Mouse (Mus musculus): ENCODE measurements around the gene Klhl42.

Gene Klhl42

DNA sequence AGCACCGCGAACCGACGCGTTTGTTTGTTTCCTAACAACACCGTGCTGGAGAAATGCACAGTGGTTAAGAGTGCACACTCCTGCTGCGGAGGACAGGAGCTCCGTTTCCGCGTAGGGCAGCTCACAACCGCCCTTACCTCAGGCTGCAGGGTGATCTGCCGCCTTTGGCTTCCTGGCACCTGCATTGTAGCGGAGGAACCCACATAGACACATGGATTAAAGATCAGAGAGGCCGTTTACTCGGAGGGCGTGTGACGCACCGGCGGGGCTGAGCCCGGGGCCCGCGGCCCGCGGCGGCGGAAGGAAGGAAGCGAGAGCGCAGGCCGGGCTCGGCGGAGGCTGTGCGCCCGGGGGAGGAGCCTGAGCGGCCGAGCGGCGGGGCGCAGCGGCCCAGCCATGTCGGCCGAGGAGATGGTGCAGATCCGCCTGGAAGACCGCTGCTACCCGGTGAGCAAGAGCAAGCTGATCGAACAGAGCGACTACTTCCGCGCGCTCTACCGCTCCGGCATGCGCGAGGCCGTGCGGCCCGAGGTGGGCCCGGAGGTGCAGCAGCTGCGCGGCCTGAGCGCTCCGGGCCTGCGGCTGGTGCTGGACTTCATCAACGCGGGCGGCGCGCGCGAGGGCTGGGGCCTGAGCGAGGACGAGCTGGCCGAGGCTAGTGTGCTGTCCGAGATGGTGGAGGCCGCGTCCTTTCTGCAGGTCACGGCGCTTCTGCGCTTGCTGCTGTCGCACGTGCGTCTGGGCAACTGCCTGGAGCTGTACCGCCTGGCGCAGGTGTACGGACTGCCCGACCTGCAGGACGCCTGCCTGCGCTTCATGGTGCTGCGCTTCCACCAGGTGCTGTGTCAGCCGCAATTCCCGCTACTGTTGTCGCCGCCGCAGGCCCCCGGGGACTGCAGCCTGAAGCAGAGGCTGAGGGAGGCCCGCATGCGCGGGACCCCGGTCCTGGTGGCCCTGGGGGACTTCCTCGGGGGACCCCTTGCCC is at the start of gene Klhl42:
TSS of gene Klhl42 (plus strand) at position 244 of the 985 bp plus-strand sequence.
- in situ Hi-C loops (cut with MboI, MseI), result no loop called here

DNA sequence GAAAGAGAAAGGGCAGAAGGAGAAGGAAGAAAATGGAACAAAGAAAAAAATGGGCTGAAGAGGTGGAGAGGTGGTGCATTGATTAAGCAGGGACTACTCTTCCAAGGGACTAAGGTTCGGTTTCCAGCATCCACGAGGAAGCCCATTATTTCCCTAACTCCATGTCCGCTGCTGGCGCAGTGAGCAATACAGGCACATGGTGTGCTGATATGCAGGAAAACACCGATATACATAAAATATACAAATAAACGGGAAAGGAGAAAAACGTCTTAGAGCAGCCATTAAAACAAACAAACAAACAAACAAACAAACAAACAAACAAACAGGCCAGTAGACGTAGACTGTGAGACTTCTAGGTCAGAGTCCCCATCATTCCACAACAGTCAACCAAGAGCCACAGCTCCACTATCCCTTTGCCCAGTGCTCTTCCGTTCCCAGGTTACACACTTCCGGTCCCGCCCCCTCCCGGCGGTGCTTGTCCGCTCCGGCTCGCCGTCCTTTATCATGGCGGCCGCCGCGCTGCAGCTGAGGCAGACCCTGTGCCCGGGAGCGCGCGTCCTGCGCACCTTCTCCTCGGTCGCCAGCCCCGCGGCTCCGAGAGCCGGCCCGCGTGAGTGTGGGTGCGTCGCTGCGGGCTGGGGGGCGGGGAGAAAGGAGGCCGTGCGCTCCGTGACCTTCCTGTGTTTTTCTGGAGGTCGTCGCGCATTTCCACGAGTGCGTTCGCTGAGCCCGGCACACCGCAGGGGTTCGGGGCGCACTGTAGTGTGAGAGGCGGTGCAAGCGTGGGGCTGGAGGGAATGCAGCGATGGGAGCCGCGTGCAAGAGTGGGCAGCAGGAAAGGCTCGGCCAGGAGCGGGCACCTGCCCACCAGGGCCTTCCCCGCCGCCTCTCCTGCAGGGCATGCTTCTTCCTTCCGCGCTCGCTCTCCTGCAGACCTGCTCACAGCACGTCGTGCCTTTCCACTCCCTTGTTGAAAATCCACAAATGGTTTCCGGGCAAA is 48.6 kb upstream of the Klhl42 start, which contains the start of gene Mrps35:
TSS of gene Mrps35 (plus strand) at position 474 of the 1,000 bp plus-strand sequence.
- in situ Hi-C loops (cut with MboI, MseI), result loop anchor here in 1 of 2 experiments (5.0 kb wide), 1 partner anchor 75 kb away; no protein-coding TSS in a partner anchor

DNA sequence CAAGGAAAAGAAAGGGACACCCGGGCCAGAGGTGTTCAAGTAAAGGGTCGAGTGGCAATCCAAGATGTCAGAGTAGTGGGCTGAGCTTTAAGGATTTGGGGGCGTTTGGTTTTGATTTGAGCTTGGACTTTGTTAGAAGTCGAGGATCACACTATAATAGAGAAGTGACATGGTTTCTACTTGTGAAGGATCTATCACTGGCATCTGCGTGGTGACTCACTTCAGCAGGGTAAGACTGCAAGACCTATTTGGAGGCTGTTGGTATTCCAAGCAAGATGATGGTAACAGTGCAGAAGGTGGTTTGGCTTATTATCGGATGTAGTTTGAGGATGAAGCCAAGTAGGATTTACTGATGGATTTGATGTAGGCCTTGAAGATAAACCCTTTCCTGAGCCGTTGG is 47.5 kb upstream of the Klhl42 start:
- in situ Hi-C loops (cut with MboI, MseI), result loop anchor here in 1 of 2 experiments (5.0 kb wide), 1 partner anchor 74 kb away; no protein-coding TSS in a partner anchor

DNA sequence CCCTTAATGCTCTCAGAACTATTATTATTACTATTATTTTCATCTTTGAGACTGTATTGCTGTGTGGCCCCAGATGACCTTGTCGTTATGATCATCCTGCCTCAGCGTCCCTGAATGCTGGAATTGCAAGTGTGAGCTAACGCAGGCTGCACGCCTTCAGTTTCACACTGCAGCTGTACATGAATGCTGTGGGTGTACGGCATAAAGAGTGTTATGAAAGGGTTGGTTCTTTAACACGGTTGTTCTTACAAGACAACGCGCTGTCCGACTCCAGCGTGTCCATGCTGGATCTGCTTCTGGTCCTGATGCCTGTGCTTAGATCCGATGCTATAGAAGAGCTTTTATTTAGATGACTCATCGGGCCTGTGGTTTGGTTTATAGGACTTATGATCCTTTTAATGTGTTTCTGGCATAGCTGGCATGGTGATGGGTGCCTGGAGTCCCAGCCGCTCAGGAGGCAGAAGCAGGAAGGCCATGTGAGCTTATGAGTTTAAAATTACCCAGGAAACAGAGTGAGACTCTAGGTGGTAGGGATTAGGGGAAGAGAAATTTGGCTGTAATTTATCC is 41.9 kb upstream of the Klhl42 start:
- in situ Hi-C loops (cut with MboI, MseI), result no loop called here

DNA sequence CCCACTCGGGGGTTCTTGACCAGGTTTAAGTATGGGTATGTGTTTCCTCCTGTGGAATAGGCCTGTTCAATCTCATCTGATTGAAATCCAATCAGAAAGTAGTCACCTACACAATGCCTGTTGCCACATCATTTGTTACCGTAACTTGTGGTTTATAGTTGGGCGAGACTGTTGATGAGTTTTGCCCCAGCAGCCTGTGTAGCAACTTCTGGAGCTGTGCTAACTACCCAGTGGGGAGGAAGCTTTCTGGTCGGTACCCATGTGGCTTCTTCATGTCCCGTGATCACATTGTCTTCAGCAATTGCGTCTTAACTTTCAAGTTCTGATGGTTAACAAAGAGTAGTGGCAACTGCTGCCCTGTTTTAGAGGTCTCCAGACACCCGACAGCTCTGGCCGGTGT is 39.5 kb upstream of the Klhl42 start:
- in situ Hi-C loops (cut with MboI, MseI), result loop anchor here in 1 of 2 experiments (25.0 kb wide), 1 partner anchor 1289 kb away; no protein-coding TSS in a partner anchor

DNA sequence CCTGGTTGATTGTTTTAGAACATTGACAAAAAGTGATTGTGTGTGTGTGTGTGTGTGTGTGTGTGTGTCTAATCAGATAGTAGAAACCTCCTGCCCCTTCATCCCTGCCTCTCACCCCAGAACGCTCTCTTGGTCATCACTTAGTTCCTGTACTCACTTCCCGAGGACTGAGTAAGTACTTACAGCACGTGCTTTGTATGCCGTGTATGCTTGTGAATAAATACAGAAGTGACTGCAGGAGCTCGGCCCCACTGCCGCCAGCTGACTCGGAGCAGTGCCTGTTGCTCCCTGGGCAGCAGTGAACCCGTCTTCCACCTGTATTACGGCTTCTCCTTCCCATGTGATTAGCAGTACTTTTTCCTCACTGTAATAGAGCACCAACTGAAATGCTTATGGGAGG is 38.7 kb upstream of the Klhl42 start:
- in situ Hi-C loops (cut with MboI, MseI), result loop anchor here in 1 of 2 experiments (25.0 kb wide), 1 partner anchor 1290 kb away; no protein-coding TSS in a partner anchor

DNA sequence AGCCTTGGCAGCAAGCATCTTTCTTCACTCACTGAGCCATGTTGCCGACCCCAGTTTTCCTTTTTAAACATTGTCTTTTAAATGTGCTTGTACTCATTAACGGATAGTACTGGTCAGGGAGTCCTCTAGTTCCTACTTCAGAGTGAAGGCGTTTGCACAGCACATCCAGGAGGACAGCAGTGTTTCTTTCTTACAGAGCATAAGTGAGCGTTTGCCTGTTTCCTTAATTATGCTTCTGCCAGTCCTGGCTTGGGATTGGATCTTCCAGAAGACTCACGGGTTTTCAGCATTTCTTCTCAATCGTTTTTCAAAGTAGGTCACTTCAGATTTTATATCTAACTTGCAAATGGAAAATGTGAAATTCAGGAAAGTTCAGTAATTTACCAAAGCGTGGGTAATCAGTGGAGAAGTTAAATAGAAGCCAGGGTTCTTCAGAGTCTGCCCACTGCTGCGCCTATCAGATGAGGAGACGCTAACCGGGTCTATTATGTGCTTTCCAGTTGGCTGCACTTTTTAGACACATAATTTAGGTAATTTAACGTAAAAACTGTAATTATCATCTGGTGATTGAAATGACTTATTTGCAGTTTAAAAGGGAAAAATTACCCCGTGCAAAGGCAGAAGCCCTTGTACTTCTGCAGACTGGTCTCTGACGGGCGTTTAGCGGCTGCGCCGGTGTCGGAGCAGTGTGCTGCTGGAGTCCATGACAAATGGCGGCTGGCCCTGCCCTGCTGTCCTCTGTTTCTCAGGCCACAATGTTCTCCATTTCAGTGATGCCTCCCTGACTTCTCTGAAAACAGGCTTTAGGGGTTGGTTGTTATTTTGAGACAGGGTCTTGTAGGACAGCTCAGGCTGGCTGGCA is 37.2 kb upstream of the Klhl42 start:
- in situ Hi-C loops (cut with MboI, MseI), result loop anchor here in 1 of 2 experiments (25.0 kb wide), 1 partner anchor 1292 kb away; no protein-coding TSS in a partner anchor

DNA sequence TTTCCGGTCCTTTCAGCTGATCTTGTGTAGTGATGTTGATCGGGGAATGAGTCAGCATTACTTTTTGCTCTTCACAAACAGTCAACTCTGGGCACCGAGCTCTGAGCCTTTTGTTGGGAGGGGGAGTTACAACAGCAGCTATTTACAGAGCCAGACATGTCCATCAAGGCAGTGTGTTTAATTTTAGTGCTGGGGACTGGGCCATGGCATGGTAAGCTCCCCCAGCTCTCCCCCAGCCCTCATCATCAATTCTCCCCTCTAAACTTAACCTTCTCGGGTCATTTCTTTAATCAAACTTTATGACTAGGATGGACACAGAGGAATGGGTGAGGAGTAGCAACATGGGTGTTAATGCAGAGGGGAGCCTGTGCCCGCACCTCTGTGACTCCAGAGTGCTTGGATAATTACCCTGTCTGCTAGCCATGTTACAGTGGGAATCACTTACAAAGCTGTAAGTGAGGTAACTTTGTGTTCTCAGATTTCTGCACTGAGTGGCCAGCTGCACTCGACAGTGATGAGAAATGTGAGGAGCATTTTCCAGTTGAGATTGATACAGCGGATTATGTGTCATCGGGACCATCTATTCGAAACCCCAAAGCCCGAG is 35.7 kb upstream of the Klhl42 start:
- in situ Hi-C loops (cut with MboI, MseI), result loop anchor here in 1 of 2 experiments (25.0 kb wide), 1 partner anchor 1293 kb away; no protein-coding TSS in a partner anchor

DNA sequence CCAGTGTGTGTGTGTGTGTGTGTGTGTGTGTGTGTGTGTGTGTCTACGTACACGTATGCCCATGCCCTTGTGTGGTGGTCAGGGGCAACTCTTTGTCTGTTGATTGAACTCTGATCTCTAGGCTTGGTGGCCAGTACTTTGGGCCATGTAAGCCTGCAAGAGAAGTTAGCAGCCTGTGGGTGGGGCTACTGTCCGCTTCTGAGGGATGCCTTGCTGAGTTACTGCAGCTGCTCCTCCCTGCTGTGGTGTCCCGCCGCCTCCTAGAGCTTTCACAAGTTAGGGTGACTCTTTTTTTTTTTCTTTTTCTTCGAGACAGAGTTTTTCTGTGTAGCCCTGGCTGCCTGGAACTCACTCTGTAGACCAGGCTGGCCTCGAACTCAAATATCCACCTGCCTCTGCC is 31.9 kb upstream of the Klhl42 start:
- in situ Hi-C loops (cut with MboI, MseI), result loop anchor here in 1 of 2 experiments (25.0 kb wide), 1 partner anchor 1297 kb away; no protein-coding TSS in a partner anchor

DNA sequence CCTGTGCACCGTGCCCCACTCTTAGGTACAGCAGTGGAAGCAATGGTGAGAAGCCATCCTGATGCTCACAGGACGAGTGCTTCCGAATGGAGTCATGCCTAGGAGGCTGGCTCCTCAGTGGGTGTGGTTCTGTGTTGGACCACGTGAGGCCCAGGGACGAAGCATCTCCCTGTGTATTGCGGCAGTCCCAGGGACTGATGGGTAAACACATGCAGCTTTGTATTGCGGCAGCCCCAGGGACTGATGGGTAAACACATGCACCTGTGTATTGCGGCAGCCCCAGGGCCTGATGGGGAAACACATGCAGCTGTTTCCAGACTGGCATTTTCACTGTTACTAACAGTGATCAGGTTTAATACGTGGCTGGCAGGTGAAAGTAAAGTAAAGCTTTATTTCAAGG is 29.5 kb upstream of the Klhl42 start:
- in situ Hi-C loops (cut with MboI, MseI), result loop anchor here in 1 of 2 experiments (10.0 to 25.0 kb wide), 2 partner anchors 863 to 1299 kb away; no protein-coding TSS in a partner anchor

DNA sequence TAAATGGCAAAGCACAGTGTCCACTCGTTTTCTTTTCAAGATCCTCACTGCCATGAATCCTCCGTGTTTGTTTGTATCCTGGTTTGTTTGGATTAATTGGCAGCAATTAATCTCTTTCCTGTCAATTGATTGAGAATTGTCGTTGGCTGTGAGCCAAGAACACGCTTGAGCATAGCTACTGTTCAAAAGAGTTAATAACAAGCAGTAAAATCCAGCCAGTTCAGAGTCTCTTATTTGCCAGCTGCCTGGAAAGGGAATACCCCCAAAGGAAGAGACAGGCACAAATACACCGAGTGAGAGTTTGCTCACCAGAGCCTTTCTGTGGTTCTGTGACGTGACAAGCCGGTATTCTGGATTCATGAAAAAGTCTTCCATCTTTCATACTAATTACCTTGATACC is 29.1 kb upstream of the Klhl42 start:
- in situ Hi-C loops (cut with MboI, MseI), result loop anchor here in 1 of 2 experiments (10.0 to 25.0 kb wide), 2 partner anchors 863 to 1300 kb away; no protein-coding TSS in a partner anchor

DNA sequence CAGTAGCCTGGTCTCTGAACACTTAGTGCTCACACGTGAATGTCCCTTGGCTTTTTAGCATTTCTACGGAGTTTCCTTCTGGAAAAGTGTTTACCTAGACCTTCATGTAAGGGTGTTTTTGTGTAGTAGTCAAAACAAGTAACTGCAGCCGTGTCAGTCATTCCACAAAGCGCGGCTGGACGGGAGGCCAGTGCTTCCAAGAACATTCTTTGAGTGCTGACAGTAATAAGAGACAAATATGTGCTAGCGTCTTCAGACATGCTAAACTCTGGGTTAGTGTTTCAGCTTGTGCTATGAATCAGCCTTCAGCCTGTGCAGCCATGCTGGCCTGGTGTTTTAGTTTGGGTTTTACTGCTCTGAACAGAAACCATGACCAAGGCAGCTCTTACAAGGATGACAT is 28.5 kb upstream of the Klhl42 start:
- in situ Hi-C loops (cut with MboI, MseI), result loop anchor here in 1 of 2 experiments (10.0 to 25.0 kb wide), 2 partner anchors 862 to 1300 kb away; no protein-coding TSS in a partner anchor

DNA sequence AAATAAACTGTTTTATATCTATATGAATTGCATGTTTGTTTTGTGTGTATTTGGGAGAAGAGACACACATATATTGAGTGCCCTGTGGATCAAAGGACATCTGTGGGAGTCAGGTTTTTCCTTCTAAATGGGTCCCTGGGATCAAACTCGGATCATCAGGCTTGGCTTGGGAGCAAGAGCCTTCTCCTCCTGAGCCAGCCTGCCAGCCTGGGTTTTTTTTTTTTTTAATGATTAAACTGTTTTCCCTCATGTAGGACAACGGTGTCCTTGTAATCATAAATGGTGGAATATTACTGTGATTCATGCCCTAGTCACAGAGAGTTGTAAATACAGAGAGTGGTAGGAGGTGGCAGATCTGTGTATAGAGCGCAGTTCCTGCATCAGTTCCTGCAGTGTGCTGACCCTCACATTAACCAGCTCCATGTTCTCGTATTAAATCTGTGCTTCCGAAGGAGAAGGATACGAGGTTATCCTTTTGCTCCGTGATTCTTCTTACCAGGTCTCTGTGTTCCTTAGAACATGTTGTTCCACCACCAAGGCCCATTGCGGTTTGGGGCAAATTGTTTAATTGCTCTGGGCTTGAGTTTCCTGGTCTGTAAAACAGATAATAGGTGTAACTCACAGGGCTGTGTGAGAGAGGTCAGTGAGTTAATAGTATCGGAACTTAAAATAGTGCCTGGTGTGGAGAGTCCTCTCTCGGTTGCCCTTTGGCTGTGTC is 26.8 kb upstream of the Klhl42 start:
- in situ Hi-C loops (cut with MboI, MseI), result loop anchor here in 1 of 2 experiments (10.0 to 25.0 kb wide), 2 partner anchors 860 to 1302 kb away; no protein-coding TSS in a partner anchor

DNA sequence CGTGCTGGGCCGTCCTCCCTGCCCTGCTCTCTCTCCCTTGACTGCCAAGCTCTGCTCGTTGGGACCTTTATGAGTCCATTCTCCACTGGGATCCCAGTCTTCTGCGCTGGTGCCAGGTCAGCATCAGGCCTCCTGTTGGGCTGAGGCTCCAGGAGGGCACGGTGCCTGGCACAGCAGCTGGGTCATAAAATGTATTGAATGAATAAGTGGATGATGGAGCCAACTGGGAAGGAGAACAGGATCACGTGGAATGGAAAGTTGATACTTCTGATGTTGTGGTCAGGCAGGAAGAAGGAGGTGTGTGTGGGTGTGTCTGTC is 26.3 kb upstream of the Klhl42 start:
- in situ Hi-C loops (cut with MboI, MseI), result loop anchor here in 1 of 2 experiments (10.0 to 25.0 kb wide), 2 partner anchors 860 to 1303 kb away; no protein-coding TSS in a partner anchor

DNA sequence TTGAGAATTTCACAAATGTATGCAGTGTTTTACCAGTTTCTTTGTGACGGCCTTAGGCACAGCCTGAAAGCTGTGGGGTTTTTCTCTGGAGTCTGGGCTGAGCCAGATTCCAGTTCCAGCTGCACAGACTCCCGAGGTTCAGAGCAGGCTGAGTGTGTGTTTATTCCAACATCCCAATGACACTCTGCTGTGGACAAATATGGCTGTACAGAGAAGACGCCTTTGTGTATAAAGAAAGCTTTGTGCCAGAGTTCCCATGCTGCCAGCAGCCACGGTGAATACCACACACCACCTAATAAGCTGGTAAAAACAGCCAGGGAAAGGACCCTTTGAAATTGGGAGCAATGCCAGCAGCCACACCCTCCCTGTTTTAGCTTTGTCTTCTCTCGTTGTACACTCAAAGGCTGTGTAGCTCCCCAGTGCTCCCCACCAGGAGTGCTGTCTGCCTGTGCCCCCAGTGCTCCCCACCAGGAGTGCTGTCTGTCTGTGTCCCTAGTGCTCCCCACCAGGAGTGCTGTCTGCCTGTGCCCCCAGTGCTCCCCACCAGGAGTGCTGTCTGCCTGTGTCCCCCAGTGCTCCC is 15.3 kb upstream of the Klhl42 start:
- in situ Hi-C loops (cut with MboI, MseI), result no loop called here

DNA sequence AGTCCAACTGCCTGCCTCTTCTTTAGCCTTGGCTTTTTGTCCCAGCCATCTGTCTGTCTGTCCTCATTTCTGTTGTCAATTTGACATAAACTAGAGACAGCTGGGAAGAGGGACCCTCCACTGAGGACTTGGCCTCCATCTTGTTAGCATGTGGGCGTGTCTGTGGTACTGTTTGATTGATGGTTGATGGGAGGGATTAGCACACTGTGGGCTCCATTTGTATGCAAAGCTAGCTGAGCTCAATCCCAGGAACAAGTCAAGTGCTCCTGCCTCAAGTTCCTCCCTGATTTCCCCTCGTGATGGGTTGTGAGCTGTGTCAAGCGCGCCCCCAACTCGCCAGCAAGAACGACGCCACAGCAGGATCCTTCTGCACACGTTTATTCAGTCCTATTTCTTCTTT is 14.3 kb upstream of the Klhl42 start:
- in situ Hi-C loops (cut with MboI, MseI), result no loop called here

DNA sequence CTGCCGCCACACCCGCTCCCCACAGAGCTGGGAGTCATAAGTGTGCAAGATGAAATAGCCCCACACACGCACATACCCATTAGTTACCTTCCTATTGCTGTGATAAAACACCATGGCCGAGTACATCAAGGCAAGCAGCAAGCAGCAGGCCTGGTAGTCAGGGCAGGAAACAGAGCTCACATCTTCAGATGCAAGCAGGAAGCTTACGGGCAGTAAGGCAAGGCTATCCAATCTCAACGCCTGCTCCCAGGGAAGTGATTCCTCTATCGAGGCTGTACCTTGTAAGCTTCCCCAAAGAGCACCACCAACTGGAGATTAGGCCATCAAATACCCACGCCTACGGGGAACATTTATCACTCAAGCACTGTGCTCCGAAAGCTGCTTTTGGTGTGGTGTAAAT is 11.3 kb upstream of the Klhl42 start:
- in situ Hi-C loops (cut with MboI, MseI), result no loop called here

DNA sequence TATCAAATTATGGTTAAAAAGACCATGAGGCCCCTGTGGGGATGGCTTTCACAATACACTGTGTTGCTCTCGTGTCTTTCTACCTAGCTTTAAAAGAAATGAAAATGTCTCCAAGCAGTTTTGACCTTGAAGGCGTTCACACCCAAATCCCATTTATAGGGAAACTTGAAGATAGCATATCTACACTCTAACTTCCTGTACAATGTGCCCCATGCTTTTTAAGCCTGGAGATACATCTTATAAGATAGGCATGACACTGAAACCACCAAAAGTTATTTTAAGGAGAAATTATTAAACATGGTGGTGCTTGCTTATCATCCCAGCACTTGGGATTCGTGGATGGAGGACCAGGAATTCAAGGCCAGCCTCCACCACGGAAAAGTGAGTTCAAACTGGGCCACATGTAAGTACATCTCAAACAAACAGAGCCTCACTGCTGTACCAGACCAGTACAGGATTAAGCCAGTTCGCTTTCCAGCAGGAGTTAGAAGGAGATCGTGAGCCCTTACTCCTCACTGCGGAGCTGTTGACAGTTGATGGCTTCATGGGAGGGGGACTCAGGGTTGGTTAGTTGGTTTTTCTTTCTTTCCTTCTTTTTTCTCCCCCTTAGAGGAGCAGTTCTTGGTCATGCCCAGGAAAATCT is 5.7 kb upstream of the Klhl42 start:
- in situ Hi-C loops (cut with MboI, MseI), result no loop called here
